Mouse (Mus musculus): Measurements from ENCODE around the gene Arcn1.

The Arcn1 gene

DNA sequence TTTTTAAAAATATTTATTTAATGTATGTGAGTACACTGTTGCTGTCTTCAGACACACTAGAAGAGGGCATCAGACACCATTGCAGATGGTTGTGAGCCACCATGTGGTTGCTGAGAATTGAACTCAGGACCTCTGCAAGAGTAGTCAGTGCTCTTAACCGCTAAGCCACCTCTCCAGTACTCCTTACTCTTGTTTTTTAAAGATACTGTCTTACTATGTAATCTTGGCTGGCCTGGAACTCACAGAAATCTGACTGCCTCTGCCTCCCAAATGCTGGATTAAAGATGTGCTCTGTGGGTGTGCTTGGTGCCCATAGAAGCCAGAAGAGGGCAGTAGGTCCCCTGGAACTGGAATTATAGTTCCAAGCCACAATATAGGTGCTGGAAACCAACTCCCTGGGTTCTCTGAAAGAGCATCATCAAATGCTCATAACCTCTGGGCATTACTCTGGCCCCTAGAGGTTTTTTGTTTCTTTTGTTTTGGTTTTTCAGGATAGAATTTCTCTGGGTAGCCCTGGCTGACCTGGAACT is 26.9 kb downstream of the Arcn1 start:
- no peak for DNase-seq

DNA sequence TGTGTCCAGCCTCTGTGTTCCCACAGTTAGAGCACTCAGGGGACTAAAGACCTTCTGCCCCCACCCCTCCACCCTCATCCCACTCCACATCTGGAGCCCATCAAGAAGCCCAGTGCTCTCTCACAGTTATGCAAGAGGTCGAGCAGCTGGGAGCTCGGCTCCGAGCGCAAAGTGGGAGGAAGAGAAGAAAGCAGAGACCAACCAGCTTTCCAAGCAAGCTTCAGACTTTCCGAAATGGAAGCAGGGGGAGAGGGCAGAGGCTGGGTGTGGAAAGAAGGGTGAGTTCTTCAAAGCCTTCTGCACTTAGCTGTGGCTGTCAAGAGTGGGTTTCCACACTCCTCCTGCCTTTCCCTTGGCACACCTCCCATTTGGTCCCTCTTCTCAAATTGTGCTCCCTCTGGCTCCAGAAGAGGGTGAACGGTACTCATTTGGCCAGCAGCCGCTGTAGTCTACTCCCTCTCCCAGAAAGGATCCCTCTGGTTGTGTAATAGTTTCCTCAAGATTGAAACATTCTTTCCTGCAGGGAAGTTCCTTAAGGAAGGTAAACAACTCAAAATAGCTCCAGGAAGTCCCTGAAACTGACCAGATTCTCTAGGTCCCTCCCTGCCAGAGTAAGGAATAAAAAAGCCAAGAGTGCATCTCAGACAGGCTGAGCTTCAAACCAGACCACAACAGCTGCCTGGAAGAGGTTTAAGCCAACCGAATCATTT is 30.2 kb downstream of the Arcn1 start:
- peak; percentile 75 to 83 for DNase-seq

DNA sequence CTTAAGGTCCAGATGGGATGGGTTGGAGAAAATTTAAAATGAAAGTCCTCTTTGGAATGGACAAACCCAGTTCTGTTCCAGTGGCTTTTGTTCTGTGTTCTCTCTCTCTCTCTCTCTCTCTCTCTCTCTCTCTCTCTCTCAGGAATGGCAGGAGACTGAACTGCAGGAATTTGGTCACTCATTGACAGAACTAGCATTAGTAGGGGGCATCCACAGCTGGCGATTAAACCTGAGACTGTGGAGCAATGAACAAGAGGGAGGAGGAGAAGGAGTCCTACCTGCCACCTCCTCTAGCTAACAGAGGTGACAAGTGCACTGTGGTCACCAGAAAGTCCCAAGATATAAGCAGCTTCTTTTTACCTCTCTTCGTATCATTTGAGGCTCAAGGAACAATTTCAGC is 31.3 kb downstream of the Arcn1 start:
- DNase-seq = peak in 1 of 2 experiments; percentile 54

DNA sequence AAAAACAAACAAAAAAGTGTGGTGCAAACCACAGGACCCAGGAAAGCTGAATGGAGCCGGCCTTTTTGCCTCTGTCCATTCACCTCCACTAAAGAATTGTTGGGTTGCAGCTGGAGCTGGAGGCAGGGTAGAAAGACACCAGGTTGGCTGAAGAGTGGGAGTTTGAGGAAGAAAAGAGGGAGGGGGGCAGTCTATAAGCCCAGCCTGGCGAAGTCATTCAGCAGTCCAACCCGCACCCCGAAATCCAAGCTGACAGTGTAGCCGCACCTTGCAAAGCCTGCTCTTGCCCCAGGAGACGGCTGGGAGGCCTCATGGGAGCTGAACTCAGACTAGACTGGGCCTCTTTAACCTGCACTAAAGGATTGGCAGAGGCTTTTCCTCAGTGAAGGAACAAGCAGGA is 31.8 kb downstream of the Arcn1 start:
- DNase-seq = peak in 1 of 2 experiments; percentile 47

DNA sequence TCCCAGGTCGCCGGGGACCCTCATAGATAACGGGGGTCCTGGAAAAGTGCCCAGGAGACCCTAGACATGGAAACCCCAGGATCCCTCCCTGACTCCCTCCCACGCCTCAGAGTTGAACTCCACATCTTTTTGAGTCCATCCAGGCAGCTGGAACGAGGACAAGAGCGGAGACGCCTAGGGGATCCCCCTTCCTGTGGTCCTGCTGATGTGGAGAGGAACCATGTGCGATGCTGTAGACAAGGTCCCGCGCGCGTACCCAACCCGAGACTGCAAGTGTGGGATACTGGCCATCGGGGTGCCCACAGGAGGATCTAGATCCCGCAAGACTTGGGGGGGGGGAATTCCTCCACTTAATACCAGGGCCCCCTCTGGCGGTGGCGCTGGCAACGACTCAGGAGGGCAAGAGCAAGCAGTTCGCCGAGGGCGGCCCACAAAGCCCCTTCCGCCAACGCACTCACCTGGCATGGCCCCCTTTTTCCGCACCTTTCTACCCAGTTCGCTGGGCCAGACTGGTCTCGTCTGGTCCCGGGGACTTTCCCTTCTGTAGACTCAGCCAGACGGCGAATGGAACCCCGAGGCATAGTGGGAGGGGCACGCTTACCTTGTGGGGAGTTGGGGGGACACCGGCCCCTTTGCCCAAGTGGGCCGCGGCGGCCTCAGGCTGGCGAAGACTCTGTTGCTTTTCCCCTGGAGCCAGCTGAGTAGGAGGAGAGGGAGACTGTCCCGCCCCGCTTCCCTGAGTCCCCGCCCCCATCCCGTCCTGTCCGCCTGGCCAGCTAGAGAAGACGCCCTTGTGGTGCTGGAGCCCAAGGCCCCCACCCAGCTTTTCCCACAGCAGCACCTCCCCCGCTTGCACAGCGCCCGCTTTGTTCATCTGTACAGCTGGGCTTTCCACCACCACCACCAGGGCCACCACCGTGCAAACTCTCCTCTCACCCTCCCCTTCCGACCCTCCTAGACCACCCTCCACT is 32.8 kb downstream of the Arcn1 start, which contains the start of gene Phldb1:
Gene Phldb1 (minus strand): TSS at position 675 of the 971 bp plus-strand sequence.
- DNase-seq = peak; percentile 90 to 94

DNA sequence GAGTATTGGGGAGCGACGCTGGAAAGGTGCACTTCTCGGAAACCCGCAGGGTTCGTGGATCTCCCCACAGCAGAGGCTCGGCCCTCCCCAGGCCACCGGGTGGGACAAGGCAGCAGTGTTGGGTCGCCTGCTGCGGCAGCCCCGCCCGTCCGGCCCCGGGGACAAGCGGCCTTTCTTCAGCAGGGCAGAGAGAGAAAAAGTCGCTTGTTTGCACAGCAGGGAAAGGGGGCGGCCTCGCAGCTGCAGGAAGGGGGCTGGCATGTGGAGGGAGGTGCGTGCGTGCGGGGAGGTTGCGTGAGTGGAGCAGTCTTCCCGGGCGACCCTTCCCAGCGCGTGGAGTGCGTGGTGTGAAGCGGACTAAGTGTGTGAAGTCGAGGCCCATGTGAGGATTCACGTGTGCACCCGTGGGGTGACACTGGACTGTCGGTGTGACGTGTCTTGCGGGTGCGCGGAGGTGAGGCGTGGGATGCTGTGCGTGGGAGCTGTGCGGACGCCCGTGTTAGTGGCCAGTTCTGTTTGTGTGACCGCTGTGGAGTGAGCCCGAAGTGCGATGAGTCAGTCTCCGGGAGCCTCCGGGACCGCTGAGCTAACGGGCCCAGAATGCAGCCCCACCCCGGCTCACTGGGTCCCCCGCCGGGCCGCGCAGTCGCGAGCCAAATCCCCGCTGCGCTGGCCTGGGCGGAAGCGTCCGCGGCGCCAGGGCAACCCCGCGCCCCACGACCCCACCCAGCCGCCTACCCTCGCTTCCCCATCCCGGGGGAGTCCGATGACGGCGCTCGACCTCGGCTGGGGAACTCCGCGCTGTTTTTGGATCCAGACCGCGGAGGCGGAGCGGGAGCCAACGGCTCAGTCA is 33.7 kb downstream of the Arcn1 start:
- peak; percentile 65 to 75 for DNase-seq

DNA sequence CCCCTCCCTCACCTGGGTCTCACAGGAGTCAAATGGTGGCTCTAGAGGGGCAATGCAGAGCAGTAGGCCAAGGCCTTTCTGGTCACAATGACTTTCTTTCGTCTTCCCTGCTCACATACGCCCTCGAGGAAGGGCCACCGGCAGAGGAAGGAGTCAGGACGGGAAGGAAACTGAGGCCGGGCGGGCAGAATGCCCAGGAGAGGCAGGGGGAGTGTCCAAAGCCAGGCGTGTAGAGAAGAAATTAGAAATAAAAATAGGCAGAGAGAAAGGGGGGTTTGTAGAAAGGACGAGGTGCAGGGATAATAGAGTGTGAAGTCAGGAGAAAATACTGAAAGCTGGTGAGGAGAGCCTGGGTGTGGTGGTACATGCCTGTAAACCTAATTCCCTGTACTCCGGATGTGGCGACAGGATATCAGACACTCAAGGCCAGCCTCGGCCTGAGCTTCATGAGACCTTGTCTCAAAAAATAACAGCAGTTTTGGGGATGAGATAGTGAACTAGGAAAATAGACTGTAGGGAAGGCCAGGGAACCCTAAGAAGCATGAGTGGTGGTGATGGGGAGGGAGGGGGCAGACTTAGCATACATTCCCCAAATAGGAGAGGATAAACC is 34.6 kb downstream of the Arcn1 start:
- DNase-seq = peak in 1 of 2 experiments; percentile 51

DNA sequence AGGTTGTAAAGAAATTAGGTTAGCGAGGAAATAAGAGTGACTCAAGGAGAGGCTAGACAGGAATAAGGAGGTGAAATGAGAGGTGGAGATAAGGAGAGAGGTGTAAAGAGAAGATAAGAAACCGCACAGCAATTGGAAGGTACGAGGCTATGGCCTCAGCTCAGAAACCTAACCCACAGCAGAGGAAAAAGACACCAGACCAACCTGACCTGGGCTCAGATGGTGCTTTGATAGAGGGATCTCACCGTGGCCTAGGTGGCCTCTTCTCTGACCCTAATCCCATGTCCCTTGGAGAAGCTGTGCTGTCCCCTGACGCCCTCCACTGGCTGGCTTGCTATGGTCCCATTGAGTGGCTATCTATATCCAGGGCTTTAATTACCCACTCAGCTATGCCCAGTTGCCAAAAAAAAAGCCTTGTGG is 35.5 kb downstream of the Arcn1 start:
- DNase-seq = no peak

DNA sequence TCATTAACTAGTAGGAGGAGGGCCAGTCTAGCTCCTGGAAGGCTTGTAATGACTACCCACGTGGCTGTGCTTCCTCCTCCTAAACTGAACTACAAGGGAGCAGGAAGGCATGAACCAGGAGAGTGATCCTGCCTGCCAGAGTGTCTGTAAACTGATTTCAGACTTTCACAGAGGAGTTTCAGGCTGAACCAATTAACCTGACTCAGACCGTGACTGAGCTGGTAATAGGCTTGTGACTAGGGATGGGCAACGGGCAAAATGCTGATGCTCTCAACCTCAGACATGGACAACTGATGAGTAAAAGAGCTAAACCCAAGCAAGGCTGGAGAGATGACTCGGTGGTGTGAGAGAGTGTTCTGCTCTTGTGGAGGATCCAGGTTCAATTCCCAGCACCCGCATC is 40.2 kb downstream of the Arcn1 start:
- no peak for DNase-seq

DNA sequence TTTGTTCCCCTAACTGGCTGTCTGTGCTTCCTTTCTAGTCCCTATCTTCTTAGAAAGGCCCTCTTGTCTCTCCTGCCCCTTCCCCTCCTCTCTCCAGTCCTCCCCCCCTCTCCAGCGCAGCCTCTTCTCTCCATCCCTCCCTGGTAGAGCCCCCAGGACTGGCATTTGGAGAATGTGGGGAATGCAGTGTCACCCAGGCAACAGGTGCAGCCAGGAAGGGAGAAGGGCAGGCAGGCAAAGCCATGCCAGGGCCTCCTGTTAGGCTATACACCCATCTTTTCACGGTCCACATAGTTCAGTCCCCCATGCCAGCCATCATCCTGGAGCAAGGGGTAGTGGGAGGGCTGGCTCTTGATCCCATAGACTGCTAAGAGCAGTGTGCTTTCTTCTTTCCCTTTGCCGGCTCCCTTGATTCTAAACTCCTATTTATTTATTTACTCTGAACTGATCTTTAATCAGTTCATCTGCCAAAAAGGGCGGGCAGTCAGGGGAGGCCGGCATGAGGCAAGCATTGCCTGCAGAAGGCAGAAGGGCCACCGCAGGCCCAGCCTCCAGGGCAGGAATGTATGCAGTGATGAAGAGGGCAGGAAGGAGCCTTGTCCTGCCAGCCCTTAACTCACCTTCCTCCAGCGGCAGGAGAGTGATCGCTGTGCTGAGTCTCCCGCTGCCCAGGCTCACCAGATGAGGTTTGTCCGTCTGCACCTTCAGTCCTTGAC is 41.1 kb downstream of the Arcn1 start:
- peak; percentile 41 to 64 for DNase-seq

DNA sequence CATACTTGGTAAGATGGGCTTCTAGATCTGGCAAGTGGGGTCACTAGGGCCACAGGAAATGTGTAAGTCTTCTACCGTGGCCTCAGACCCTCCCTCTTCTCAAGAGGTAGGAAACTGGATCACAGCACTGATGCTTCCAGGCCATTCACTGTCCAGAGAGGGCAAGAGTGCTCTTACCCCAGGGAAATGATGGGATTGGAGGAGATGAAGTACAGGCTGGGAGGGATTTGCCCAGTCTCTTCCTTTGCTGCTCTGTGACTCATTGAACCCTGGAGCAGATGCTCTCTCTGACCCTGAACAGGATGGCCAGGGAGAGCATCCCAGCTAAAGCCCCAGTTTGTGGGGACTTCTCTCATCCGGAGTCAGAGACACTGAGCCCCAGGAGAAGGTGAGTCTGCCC is 43.0 kb downstream of the Arcn1 start:
- DNase-seq = no peak

DNA sequence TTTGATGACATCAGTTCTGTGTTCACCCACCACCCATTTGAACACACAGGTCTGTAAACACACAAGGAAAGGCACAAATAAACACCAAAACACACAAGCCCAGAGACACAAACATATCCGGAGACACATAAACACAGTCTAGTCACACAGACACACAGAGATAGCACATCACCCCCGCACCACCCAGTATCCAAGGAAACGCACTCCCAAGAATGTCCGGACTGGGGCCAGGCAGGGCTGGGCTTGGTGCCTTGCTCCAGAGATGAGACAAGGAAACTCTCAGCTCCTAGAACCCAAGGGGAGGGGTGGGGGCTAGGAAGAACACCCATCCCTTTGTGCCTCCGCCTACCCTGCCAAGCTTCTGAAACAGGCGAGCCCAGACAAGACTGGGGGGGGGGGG is 43.4 kb downstream of the Arcn1 start:
- DNase-seq = peak in 1 of 2 experiments; percentile 47

DNA sequence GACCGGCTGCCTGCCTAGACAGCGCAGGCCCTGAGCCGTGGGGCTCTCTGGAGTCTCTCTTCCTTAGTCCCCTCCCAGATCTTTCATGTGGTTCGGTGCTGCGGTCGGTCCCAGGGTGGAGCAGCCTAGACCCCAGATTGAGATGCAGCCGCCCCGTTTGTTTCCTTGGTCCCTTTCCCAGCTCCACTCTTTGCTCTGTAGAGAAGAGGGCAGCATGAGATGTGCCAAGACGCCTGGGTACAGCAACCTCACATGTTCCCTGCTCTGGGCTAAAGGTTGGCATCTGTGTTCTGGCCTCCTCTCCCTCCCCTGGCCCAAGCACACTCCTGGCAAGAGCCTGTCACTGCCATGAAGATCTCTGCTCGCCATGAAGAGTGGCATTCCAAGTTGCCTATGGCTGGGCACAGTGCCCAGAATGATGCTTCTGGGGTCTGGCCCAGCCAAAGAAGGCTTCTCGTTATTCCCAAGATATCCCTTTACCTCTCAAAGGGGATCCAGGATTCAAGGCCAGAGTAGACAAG is 44.1 kb downstream of the Arcn1 start:
- no peak for DNase-seq

DNA sequence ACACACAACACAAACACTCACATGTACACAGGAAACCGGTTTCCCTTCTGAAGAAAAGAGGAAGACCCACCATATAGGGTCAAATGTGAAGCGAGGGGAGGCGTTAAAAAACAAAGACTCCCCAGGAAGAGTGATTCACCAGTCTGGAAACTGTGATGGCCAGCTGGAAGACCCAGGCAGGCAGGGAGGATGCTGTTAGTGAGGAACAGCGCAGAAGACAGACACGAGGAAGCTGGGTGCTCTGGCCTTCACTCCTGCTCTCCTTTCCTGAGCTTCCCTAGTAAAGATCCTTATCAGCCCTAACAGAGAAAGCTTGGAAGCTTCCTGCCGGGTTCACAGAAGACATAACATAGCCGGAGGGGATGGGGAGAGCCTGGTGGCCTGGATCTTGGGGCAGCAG is 44.6 kb downstream of the Arcn1 start:
- peak in 1 of 2 experiments; percentile 34 for DNase-seq

DNA sequence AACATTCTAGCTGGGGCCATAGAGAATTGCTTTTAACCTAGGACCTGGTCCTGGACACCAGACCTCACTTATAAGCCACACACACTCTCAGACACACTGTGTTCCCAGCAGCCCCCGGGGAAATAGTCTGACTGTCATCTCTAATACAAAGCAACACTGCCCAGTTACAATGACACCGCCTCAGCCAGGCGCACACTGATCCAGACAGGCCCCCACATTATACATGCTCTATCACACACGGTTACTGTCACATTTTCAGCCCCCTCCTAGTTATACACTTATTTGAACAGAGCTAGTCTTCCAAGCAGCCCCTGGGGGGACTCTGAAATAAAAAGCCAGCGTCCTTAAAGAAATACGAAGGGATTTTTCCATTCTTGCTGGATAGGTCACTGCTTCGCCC is 45.1 kb downstream of the Arcn1 start:
- DNase-seq = no peak

DNA sequence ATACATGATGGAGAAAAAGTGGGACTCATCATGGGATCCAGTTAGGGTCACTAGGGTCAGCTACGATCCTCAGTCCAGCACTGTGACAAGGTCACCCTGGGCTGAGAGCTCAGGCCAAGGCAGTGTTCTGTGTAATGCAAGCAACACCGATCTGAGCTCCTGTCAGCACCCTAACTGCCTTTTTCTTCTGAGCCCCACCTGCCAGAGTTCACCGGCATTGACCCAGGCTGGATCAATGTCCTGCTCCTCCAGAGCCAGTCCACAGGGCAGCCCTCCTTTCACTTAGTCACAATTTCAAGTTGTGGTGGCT is 45.8 kb downstream of the Arcn1 start:
- DNase-seq = no peak

DNA sequence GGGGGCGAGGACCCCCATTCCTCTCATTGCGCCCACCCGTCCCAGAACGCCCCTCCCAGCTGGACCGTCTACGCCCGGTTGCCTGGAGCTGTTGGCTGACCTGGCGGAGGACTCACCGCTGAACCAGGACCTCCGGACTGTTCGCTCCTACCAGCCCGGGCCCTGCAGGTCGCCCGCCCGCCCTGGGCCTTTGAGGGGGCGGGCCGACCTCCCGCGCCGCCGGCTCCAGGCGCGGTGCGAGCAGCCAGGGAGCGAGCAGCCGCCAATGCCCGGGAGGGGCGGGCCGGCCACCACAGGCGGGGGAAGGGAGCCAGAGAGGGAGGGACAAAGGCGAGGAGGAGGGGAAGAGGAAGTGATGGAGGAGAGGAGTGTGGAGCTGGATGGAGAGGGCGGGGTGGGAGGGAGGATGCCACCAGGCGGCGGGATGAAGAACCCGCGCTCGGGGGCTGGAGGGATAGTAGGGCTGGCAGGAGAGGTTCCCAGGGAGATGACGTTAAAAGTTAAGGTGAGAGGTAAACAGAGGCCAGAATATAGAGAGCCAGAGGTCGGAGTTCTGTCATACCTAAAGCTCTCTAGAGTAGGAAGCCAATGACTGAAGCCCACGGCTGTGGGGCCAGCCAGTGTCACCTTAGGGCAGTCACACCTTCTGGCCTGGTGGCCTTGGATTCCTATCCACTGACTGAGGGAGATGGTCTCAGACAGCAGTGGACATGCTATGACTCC is 46.3 kb downstream of the Arcn1 start:
- peak; percentile 88 to 92 for DNase-seq

DNA sequence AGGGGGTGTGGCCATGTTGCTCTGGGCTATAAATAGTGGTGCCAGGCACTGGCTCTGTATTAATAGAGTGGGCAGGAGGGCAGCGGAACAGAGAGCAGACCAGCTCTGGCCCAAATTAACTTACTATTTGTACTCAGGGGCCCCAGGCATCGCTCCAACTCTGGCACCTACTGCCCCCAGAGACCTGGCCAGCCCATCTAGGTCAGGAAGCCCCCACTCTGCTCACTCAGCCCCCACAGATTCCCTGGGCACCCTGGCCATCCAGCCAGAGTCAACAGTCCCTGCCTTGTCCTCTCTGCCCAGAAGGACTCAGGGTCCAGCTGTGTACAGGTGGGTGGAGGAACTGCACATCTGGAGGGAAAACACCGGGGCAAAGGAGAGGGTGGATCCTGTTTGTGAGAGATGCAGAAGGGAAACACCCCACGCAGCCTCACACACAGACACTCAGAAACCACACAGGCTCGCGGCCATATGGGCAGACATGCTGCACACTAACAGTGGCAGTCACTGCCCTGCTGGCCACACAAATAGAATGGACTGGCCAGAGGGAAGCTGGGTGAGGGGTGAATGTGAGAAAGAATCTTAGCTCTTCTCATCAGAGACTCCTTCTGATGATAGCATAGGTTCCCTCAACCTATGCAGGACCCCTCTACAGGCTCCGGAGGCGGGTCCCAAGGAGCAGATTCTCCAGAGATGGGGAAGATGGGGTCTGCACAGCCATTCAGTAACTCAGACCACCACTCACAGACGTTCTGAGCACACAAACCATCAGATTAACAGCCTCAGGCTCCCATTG is 47.1 kb downstream of the Arcn1 start:
- peak; percentile 22 to 45 for DNase-seq

DNA sequence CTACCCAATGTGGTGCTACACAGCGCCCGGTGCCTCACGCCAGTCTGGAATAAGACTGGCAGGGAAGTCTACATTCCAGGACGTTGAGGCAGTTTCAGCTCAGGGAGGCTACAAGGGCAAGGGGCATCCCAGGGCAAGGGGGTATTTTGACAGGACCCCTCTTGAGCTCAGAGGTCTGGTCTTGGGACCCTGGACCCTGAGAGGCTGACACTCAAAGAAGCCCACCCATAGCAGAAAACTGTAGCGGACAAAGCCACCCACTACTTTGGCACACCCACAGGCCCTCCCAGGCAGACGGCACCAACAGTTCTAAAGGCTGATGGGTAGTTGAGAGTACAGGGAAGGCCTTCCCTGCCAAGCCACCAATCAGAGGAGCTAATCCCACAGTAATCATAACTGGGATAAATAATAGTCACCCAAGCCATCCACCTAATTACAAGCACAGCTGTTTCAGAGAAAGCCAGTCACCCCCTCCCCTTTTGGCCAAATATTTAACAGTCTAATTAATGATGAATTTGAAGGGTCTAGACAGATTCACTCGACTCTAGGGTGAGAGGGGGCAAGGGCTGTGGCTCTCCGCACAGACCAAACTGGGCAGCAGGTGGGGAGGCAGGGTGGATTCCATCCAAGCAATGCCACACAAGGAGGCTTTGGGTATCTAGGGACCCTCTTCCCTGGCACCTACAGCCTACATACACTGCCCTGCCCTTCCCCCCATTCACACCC is 47.9 kb downstream of the Arcn1 start:
- DNase-seq = no peak
